Mouse (Mus musculus) heart, adult 9 months (tissue): ENCODE data around the gene Rab11fip3.
A peak's percentile ranks its signal among the peaks of the same experiment; 100 is the strongest.

ENCODE experiments used
- DNase-seq, 2 experiments: peaks; one replicate each; pipeline ENCODE4 v3.0.0; 2022; ENCODE audit warnings: low spot score in 2 of 2

Gene Rab11fip3

GRCm38 (mm10) chr17:25992274-25992673 is 77.1 kb downstream of the Rab11fip3 start:
- DNase-seq: no peak

- no peak for DNase-seq
Measured at GRCm38 (mm10) chr17:25990331-25990730, 79.0 kb downstream of the Rab11fip3 start.

GRCm38 (mm10) chr17:25985306-25986294 is 83.8 kb downstream of the Rab11fip3 start, which contains the start of gene Capn15:
Gene Capn15, minus strand, starts transcription at chr17:25985796.
- peak; percentile 94 for DNase-seq

GRCm38 (mm10) chr17:25984556-25985305 is 84.6 kb downstream of the Rab11fip3 start:
- peak in 1 of 2 experiments; percentile 10 for DNase-seq

- no peak for DNase-seq
Measured at GRCm38 (mm10) chr17:25984066-25984465, 85.3 kb downstream of the Rab11fip3 start.

- DNase-seq: no peak
Measured at GRCm38 (mm10) chr17:25982913-25983312, 86.4 kb downstream of the Rab11fip3 start.

- peak; percentile 33 to 47 for DNase-seq
Measured at GRCm38 (mm10) chr17:25980854-25981253, 88.5 kb downstream of the Rab11fip3 start.

GRCm38 (mm10) chr17:25979829-25980738 is 89.3 kb downstream of the Rab11fip3 start:
- DNase-seq: no peak

GRCm38 (mm10) chr17:25970954-25971707 is 98.2 kb downstream of the Rab11fip3 start:
- no peak for DNase-seq

- DNase-seq: no peak
Measured at GRCm38 (mm10) chr17:25970448-25970847, 98.9 kb downstream of the Rab11fip3 start.

GRCm38 (mm10) chr17:25968176-25968575 is 101.2 kb downstream of the Rab11fip3 start:
- DNase-seq: no peak

GRCm38 (mm10) chr17:25967652-25968051 is 101.7 kb downstream of the Rab11fip3 start:
- no peak for DNase-seq

GRCm38 (mm10) chr17:25964271-25964670 is 105.1 kb downstream of the Rab11fip3 start:
- no peak for DNase-seq

GRCm38 (mm10) chr17:25962413-25962905 is 106.9 kb downstream of the Rab11fip3 start:
- no peak for DNase-seq

- no peak for DNase-seq
Measured at GRCm38 (mm10) chr17:25961566-25961965, 107.8 kb downstream of the Rab11fip3 start.

- no peak for DNase-seq
Measured at GRCm38 (mm10) chr17:25959630-25960467, 109.5 kb downstream of the Rab11fip3 start.

- DNase-seq: no peak
Measured at GRCm38 (mm10) chr17:25958771-25959494, 110.4 kb downstream of the Rab11fip3 start.

GRCm38 (mm10) chr17:25957586-25958051 is 111.7 kb downstream of the Rab11fip3 start:
- DNase-seq: no peak

- DNase-seq: no peak
Measured at GRCm38 (mm10) chr17:25956631-25957030, 112.7 kb downstream of the Rab11fip3 start.
